Mouse (Mus musculus): ENCODE measurements around the gene Rps21. TPM values are rescaled to one million over a fixed set of nuclear protein-coding genes. Genes with fewer than 3 reads are reported as not detected.

Rps21 gene
- polyA plus RNA-seq, 1 experiment from 2014 or later = 600 TPM

DNA sequence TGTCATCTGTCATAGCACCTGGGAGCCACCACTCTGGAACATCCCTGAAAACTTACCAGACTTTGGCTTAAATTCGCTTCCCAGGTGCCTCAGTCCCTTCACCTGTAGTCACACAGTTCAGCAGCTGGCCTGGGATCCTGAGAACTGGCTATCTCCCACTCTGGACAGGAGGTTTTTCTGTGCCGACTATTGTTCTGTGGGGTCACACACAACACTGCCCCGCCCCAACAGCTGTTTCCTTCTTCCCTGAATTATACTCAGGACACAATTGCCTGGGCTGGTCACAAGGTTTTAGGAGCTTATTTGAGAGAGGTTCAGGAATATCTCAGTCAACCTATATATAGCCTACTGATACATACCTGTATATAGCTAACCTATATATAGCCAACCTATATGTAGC is 5.3 kb downstream of the Rps21 start:
- no peak overlapping the region for H3K9ac ChIP-seq
- ATAC-seq (ENCODE audit: insufficient number of reproducible peaks, low FRiP score, low TSS enrichment, low read depth) = no peak
- 75% methylated on average over 3 of the region's 3 CpGs for WGBS
- no peak overlapping the region for H3K4me3 ChIP-seq
- H3K9me3 ChIP-seq = no peaks in the 10 kb centered on the region
- H3K27ac ChIP-seq = peak overlapping the region; percentile 43
- peaks cover 13% of the 10 kb centered on the region for H3K4me1 ChIP-seq
- peaks cover 89% of the 10 kb centered on the region for H3K36me3 ChIP-seq
- no peak overlapping the region for H3K4me2 ChIP-seq
- no peaks in the 10 kb centered on the region for H3K27me3 ChIP-seq

DNA sequence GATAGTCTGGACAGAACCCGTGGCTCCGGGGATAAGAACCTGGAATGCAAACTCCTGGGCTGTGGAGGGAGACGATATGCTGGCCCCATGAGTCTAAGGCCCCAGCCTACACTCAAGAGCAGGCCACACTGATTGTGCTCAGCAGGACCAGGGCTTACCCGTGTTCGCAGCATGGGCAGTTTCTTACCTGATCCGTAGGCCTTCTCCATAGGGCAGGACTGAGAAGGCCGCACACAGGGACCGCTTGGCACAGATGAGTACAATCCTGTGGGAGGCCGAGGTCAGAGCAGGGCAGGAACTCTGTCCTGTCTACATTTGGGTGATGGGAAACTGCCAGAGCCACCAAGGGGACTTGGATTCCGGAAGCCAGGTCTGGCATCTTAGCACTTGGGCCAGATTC is 5.7 kb downstream of the Rps21 start:
- Histone ChIP-seq H3K9me3 (no peaks in the 10 kb centered on the region), H3K4me3 (no peak overlapping the region), H3K27me3 (no peaks in the 10 kb centered on the region), H3K4me2 (no peak overlapping the region), H3K4me1 (peaks cover 12% of the 10 kb centered on the region), H3K36me3 (peaks cover 89% of the 10 kb centered on the region), H3K9ac (no peak overlapping the region), H3K27ac (0 out of 2 replicates have a peak overlapping the region, but pooled peaks have one; percentile 38)
- WGBS = 88% methylated on average over 10 of the region's 10 CpGs
- ATAC-seq (ENCODE audit: insufficient number of reproducible peaks, low FRiP score, low TSS enrichment, low read depth) = no peak

DNA sequence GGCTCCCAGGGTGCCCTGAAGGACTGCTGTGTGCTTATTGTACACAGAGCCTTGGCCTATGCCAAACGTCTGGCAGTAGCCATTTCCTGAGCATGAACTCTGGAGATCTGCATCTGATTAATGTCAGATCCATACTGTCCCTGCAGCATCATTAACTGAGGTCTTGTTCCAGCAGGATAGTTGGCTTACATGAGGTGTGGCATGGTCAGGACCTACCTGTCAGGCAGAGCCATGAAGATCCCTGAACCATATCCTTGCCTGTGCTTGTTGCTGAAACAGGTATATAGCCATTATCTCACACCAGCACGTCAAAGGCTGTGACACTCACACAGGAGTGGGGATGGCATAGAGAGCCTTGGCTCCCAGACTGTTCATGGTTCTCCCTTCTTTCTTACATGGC is 10.8 kb downstream of the Rps21 start:
- Histone ChIP-seq H3K4me3 (no peak overlapping the region), H3K27me3 (no peaks in the 10 kb centered on the region), H3K36me3 (peaks cover 58% of the 10 kb centered on the region), H3K4me1 (peaks cover 20% of the 10 kb centered on the region), H3K27ac (no peak overlapping the region), H3K9ac (no peak overlapping the region), H3K9me3 (no peaks in the 10 kb centered on the region), H3K4me2 (no peak overlapping the region)
- no peak for ATAC-seq (ENCODE audit: insufficient number of reproducible peaks, low FRiP score, low TSS enrichment, low read depth)
- 52% methylated on average over 2 of the region's 2 CpGs for WGBS

DNA sequence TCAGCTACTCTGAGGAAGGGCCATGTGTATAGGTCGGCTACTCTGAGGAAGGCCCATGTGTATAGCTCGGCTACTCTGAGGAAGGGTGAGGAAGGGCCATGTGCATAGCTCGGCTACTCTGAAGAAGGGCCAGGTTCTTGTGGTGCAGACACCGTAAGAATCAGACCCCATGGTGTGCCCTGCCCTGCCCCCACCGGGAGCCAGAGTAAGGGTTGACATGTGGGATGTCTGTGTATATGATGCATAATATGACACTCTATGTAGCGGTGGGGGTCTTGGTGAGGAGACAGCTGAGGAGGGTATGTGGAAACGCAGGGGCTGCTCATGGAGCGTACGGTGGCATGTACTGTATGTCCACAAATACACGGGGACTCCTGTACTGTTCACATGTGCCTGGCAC is 12.2 kb downstream of the Rps21 start:
- no peak overlapping the region for H3K4me3 ChIP-seq
- no peak overlapping the region for H3K4me2 ChIP-seq
- H3K4me1 ChIP-seq = peaks cover 26% of the 10 kb centered on the region
- WGBS = 92% methylated on average over 10 of the region's 10 CpGs
- no peaks in the 10 kb centered on the region for H3K9me3 ChIP-seq
- no peak overlapping the region for H3K9ac ChIP-seq
- H3K36me3 ChIP-seq = peaks cover 44% of the 10 kb centered on the region
- no peak overlapping the region for H3K27ac ChIP-seq
- no peak for ATAC-seq (ENCODE audit: insufficient number of reproducible peaks, low FRiP score, low TSS enrichment, low read depth)
- no peaks in the 10 kb centered on the region for H3K27me3 ChIP-seq

DNA sequence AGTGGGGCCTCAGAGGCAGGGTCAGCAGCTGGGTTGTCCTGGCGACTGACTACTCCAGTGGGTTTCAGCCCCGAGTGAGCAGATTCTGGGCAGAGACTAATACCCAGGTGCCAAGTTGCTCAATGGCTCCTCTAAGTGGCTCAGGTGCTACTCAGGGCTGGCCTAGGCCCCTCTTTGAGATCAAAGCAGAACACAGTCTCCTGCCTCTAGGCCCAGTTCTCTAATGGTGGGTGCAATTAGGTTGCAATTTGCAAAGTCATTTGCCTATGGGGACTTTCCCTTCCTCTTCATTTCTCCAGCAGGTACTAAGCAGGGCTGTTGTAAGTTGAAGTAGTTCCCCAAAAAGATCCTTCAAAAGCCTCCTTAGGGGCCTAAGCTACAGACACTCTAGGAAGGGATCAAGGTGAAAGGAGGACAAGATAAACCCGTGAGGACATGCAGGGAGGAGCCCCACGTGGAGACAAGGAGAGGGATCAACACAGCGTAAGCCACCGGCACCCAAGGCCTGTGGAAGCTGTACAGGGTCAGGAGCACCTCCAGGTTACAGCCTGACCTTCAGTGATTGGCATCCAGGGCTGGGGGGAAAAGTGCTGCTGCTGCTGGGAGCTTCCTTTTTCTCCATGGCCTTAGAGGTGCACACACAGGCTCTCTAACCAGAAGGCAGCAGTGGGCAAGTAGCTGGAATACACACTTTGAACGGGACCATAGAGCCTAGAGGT is 13.5 kb downstream of the Rps21 start:
- no peak overlapping the region for H3K4me3 ChIP-seq
- 0 out of 2 replicates have a peak overlapping the region, but pooled peaks have one; percentile 18 for H3K9ac ChIP-seq
- WGBS = 59% methylated on average over 7 of the region's 7 CpGs
- H3K4me2 ChIP-seq = no peak overlapping the region
- ATAC-seq (ENCODE audit: insufficient number of reproducible peaks, low FRiP score, low TSS enrichment, low read depth) = no peak
- H3K36me3 ChIP-seq = peaks cover 33% of the 10 kb centered on the region
- peaks cover 26% of the 10 kb centered on the region for H3K4me1 ChIP-seq
- 0 out of 2 replicates have a peak, but pooled peaks cover 3% of the 10 kb centered on the region for H3K27me3 ChIP-seq
- no peak overlapping the region for H3K27ac ChIP-seq
- H3K9me3 ChIP-seq = no peaks in the 10 kb centered on the region

DNA sequence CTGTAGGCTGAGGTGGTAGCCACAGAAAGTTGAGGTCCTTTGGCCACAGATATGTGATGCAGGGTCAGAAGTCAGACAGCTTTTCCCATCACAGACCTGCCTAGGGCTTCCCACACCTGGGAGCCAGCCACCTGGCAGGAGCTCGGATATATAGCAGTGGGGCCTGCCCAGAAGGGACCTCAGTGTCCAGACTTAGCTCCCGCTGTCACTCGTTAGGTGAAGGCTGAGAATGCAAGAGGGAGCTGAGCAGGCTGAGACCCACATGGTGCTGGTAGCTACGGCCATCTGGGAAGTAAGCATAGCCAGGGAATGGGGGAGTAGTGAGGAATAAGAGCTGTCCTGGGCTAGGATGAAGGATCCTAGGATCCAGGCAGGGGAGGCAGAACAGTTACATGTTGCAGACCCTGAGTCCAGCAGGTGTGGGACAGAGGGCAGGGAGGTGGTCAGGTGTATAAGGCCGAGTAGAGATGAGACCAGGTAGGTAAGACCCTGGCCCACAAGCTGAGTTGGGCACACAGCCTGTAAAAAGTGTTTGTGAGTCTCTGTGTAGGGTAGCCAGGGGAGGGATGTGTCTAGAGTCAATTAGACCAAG is 14.7 kb downstream of the Rps21 start:
- H3K36me3 ChIP-seq = peaks cover 21% of the 10 kb centered on the region
- no peak overlapping the region for H3K27ac ChIP-seq
- peak overlapping the region; percentile 86 for H3K4me2 ChIP-seq
- no peaks in the 10 kb centered on the region for H3K9me3 ChIP-seq
- 0 out of 2 replicates have a peak, but pooled peaks cover 3% of the 10 kb centered on the region for H3K27me3 ChIP-seq
- H3K9ac ChIP-seq = no peak overlapping the region; the same call in 1 of the 2 replicates
- peaks cover 31% of the 10 kb centered on the region for H3K4me1 ChIP-seq
- H3K4me3 ChIP-seq = peak overlapping the region; percentile 86
- WGBS = 54% methylated on average over 5 of the region's 5 CpGs
- ATAC-seq (ENCODE audit: insufficient number of reproducible peaks, low FRiP score, low TSS enrichment, low read depth) = no peak

DNA sequence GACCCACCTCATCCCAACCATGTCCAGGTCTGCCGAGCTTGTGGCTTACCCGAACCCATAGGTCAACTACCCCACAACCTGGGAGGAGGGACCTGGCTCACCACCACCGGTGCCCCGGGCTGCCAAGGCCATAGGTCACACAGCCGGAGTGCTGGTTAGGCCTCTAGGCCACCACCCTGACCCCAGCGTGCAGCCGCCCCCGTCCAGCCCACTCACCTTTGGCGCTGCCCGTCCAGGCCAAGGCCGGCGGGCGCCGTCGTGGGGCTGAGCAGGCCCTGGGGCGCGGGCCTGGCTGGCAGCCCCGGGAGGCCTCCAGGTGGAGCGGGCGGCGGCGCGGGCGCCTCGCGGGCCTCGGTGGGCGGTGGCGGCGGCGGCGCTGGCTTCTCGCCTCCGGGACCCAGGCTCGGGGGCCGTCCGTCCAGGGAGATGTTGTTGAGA is 15.7 kb downstream of the Rps21 start:
- no peaks in the 10 kb centered on the region for H3K9me3 ChIP-seq

DNA sequence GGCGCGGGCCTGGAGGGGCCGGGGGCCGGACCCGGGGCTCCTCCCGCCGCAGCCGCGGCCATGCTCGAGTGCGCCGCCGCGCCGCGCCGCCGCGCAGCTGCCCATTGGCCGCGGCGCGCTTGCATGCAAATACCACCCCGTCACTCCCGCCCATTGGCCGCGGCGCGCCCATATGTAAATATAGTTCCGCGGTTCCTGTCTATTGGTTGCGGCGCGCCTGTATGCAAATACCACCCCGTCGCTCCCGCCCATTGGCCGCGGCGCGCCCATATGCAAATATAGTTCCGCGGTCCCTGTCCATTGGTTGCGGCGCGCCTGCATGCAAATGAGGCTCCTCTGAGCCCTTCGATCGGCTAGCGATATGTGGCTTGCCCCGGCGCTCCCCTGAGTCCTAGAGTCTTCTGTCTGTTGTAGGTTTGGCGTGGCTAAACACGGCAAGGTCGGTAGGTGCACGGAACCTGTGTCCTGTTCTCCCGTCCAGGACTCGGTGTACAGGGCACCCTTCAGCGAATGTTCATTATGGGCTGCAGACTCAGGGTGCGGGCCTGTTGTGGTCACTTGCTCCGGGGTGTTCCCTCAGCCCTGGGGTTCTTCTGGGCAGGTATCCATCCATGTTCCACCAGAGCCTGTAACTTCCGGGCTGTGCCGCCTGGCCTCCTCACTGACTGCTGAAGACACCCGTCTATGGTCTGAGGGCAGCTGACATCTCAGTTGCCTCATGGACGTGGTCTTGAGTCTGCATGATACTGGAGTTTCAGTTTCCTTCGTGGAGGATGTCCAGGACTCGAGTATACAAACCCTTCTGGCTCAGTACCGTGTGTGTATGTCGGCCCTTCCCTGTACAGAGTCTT is 16.4 kb downstream of the Rps21 start, which contains the start of gene Cables2:
Gene Cables2 (minus strand): TSS at position 103 of the 851 bp plus-strand sequence.
- Histone ChIP-seq H3K9ac (peak within 1 kb of the TSS; percentile 91), H3K9me3 (no peaks in the 10 kb centered on the region), H3K27me3 (0 out of 2 replicates have a peak, but pooled peaks cover 3% of the 10 kb centered on the region), H3K4me3 (peak within 1 kb of the TSS; percentile 86), H3K36me3 (0 out of 2 replicates have a peak, but pooled peaks cover 10% of the 10 kb centered on the region), H3K4me2 (peak within 1 kb of the TSS; percentile 86), H3K27ac (peak within 1 kb of the TSS; percentile 54), H3K4me1 (peaks cover 31% of the 10 kb centered on the region)
- peak; percentile 94 for ATAC-seq (ENCODE audit: insufficient number of reproducible peaks, low FRiP score, low TSS enrichment, low read depth)
- 6% methylated on average over 67 of the region's 68 CpGs for WGBS

More for the DNA sequence above, 15.7 kb downstream of the Rps21 start:
- ATAC-seq (ENCODE audit: insufficient number of reproducible peaks, low FRiP score, low TSS enrichment, low read depth) = 0 out of 2 replicates have a peak, but pooled peaks have one; percentile 13
- H3K27ac ChIP-seq = peak overlapping the region; percentile 54
- 0 out of 2 replicates have a peak, but pooled peaks cover 3% of the 10 kb centered on the region for H3K27me3 ChIP-seq
- peak overlapping the region; percentile 91 for H3K9ac ChIP-seq
- peak overlapping the region; percentile 86 for H3K4me3 ChIP-seq
- H3K36me3 ChIP-seq = peaks cover 15% of the 10 kb centered on the region; the same call in 1 of the 2 replicates
- H3K4me2 ChIP-seq = peak overlapping the region; percentile 86
- H3K4me1 ChIP-seq = peaks cover 31% of the 10 kb centered on the region
- WGBS = 0% methylated on average over 36 of the region's 37 CpGs

DNA sequence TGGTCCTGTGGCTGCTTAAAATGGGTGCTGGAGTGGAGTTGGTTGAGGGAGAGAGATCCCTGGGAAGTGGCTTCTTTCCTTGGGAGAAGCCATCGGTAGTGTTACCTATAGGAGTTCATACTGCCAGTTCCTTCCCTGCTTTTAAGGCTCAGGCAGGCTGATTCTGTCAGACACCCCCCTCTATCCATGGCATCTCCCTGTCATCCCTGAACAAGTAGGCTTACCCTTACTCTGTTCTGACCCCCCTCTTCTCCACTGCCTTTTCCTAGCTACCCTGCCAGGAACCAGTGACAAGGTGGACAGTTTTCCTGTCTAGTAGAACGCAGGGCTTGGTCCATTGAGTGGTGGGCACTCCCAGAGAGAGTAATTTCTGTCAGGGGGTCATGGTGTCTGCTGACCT is 17.3 kb downstream of the Rps21 start:
- H3K4me2 ChIP-seq = no peak overlapping the region
- H3K27me3 ChIP-seq = 0 out of 2 replicates have a peak, but pooled peaks cover 3% of the 10 kb centered on the region
- no peak for ATAC-seq (ENCODE audit: insufficient number of reproducible peaks, low FRiP score, low TSS enrichment, low read depth)
- H3K4me1 ChIP-seq = peaks cover 31% of the 10 kb centered on the region
- H3K27ac ChIP-seq = no peak overlapping the region
- no peak overlapping the region for H3K4me3 ChIP-seq
- H3K9ac ChIP-seq = no peak overlapping the region
- 0 out of 2 replicates have a peak, but pooled peaks cover 9% of the 10 kb centered on the region for H3K36me3 ChIP-seq
- no peaks in the 10 kb centered on the region for H3K9me3 ChIP-seq
- 84% methylated on average over 2 of the region's 2 CpGs for WGBS

DNA sequence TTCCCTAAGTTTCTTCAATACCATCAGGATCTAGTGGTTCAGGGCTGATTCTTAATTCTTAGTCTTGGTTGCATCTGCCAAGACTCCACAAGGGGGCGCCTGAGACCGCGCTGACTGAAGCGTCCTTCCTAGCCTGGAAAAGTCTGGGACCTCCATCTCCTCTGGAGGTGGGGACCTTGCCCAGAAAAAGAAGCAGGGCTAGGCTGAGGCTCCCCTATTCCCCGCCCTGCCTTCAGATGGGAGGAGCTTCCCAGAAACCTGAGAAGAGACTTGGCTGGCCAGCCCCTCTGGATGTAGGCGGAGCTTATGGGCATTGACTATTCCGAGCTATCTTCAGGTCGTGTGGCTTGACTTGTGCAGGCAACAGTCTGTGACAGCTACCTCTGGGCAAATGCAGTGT is 18.7 kb downstream of the Rps21 start:
- 0 out of 2 replicates have a peak, but pooled peaks cover 7% of the 10 kb centered on the region for H3K36me3 ChIP-seq
- ATAC-seq (ENCODE audit: insufficient number of reproducible peaks, low FRiP score, low TSS enrichment, low read depth) = peak; percentile 57; the same call in 1 of the 2 replicates
- WGBS = 1% methylated on average over 8 of the region's 8 CpGs
- H3K4me2 ChIP-seq = peak overlapping the region; percentile 0; the same call in 1 of the 2 replicates
- no peak overlapping the region for H3K4me3 ChIP-seq
- no peaks in the 10 kb centered on the region for H3K9me3 ChIP-seq
- H3K27me3 ChIP-seq = 0 out of 2 replicates have a peak, but pooled peaks cover 3% of the 10 kb centered on the region
- H3K9ac ChIP-seq = no peak overlapping the region
- H3K27ac ChIP-seq = no peak overlapping the region
- H3K4me1 ChIP-seq = peaks cover 27% of the 10 kb centered on the region

DNA sequence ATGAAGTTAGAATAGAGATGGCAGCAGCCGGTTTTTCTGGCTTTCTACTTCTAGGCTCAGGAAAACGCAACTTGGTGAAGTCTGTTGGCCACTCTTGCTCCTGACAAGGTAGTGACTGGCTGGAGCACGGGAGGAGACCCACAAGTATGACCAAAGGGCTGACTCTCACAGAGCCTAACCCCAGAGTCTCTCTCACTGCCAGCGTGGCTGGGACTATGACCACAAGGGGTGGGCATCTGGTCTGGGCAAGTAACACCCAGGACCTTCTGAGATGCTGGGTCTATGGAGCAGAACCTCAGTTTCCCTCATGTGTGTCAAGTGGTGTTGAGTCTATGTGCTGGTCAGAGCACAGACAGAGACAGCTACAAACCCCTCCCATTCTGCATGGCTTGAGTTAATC is 19.2 kb downstream of the Rps21 start:
- Histone ChIP-seq H3K9ac (no peak overlapping the region), H3K36me3 (0 out of 2 replicates have a peak, but pooled peaks cover 2% of the 10 kb centered on the region), H3K4me3 (no peak overlapping the region), H3K4me2 (no peak overlapping the region), H3K9me3 (no peaks in the 10 kb centered on the region), H3K27ac (no peak overlapping the region), H3K4me1 (peaks cover 24% of the 10 kb centered on the region), H3K27me3 (0 out of 2 replicates have a peak, but pooled peaks cover 3% of the 10 kb centered on the region)
- no peak for ATAC-seq (ENCODE audit: insufficient number of reproducible peaks, low FRiP score, low TSS enrichment, low read depth)
- WGBS = 54% methylated on average over 4 of the region's 4 CpGs

Data from limb, embryonic 15.5 days (tissue).